Mouse (Mus musculus) right cerebral cortex, postnatal 36 days (tissue): ENCODE data around the gene Tapt1.
A peak's percentile ranks its signal among the peaks of the same experiment; 100 is the strongest.
"Not testable (repeated sequence)": the region's sequence is repeated elsewhere in the genome, so short reads cannot be mapped to it uniquely, and the experiment has no call there.

Experiments used
- DNase-seq, 2 experiments: peaks; one replicate each; pipeline ENCODE4 v3.0.0; 2022; ENCODE audit warnings: low spot score in 2 of 2, mixed read lengths in 1 of 2

Tapt1 gene

DNA sequence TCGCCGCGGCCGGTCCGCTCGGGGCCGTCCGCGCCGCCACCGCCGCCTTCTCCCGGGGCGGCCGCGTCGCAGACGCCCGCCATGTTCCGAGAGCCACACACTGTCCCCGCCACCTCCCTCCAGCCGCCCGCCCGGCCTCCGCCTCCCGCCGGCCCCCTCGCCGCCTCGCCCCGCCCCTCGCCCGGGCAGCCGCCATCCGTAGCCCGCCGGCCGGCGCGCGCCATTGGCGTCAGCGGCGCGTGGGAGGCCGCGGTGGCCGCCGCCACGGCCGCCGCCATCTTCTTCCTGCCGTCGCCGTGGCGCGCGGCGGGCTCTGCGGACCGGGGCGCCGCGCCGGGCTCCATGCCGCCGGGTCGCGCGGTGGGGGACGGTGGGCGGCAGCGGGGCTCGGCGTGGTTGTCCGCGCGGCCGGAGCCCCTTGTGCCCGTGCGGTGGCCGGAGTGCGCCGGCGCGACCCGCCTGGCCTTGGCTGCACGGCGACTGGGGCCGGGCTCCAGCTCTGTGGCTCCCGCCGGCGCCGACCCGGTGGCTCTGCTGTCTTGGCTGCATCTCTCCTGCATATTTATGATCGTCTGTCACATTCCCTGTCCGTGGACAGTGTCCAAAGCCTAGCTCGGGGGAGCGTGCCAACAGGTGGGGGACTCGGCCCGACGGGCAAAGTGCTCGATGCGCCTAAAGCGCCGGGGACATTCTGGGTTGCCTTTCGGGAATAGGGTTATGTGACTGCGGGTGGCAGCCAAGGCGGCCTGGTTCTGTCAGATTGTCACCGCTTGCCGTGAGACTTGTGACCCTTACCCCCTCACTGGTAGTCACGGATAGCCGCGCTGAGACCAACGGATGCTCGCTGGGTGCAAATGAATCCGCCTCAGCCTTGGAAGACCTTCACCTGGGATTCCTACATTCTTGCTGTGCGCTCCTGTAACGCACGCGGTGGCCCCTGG is at the start of gene Tapt1:
Gene Tapt1 (minus strand): TSS at position 106 of the 941 bp plus-strand sequence.
- DNase-seq, result peak; percentile 75 to 77

DNA sequence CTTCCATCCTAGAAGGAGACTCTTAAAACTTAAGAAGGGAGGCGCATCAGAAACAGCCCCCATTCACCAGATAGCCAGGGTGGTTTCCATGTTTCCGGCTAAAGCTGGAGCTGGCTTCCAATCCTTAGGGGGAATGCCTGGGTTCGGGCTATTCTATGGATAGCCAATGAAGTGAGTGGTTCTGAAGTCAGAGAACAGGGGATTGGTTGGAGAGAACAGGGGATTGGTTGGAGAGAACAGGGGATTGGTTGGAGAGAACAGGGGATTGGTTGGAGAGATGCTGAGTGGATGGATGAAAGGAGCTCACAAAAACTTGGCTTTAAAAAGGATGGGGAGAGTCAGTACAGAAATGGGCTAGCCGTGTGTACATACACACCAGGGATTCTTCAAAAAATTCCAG is 45.1 kb upstream of the Tapt1 start:
- no peak for DNase-seq

DNA sequence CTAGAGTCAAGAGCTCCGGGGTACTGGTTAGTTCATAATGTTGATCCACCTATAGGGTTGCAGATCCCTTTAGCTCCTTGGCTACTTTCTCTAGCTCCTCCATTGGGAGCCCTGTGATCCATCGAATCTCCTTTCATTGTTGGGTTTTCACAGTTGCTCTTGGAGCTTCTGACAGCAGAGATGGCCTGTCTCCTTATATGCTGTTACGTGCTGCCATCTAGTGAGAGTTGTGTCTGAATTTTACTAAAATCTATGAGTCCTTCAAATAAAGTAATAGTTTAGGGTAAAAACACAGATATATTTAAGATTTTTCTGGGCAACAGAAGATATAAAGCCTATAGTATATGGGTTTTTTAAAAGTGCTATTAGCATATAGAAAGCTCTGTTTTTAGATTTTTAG is 42.1 kb upstream of the Tapt1 start:
- DNase-seq, result not testable (repeated sequence)

DNA sequence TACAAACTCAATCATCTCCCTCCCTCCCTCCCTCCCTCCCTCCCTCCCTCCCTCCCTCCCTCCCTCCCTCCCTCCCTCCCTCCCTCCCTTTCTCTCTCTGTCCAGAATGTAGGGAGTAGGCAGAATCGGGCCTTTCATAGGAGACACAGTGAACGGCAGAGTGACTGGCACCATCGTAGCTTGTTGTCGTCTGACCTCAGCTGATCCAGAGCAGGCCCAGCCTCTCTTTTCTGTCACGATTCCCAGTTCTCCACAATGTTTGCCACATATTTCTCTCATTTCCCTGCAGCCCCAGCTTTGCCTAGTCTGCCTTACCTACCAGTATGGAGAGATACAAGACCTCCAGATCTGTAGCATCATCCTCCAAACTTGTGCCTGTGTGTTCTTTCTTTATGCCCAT is 35.3 kb upstream of the Tapt1 start:
- no peak for DNase-seq

DNA sequence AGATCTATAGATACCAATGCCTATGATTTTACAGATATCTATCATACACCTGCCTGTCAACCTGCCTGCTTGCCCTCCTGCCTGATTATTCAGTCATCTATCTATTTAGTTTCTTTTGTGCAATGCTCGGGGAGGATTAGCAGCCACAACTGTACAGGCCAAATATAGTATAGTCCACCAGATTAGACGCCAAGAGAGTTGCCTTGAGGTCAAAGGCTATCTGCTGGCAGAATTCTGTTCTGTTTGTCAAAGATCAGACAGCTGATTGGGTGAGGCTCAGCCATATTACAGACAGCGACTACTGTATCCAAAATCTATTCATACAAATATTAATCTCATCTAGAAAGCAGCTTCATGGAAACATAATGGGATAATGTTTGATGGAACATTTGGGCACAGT is 34.7 kb upstream of the Tapt1 start:
- DNase-seq, result no peak

DNA sequence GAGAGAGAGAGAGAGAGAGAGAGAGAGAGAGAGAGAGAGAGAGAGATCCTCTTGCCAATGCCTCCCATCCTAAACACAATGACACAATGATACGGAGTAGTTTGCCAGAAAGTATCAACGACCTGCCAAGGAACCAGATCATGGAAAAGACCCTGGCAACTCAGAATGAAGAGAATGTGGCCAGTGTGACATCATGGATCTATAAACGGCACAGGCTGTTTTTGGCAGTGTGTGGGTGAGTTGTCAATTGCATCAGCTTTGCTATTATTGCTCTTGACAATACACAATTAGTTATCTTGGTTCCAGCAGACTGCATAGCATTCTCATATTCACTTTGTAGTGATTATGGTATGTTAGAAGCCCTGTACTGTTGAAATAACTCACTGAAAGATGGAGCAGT is 33.3 kb upstream of the Tapt1 start:
- DNase-seq, result no peak

DNA sequence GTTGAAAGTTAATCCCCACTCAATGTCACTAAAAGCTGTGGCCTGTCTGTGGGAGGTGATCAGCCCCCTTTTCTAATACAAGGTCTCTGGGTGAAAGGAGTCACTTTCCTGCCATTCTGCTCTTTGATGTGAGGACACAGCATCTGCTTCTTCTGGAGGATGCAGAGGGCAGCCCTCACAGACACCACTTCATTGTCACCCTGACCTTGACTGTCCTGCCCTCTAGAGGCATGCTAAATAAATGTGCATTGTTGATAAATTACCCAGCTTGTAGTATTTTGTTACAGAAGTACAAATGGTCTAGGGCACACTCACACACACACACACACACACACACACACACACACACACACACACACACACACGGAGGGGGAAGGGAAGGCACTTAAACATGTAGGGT is 31.7 kb upstream of the Tapt1 start:
- no peak for DNase-seq

DNA sequence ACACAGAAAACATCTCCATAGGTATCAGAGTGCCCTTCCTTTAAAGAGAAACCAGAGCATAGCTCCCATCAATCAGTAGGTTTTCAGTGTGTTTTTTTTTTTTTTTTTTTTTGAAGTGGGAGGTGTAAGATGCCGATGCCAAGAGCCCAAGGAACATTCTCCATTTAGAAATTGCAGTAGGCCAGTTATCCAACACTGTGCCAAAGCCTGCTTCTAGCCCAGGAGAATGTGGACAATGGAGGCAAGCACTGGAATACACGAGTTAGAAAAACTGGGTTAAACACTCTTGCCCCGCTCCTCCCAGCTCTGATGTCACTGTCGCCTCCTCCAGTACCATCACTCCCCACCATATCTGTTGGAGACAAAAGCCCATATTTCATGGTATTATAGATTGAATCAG is 31.0 kb upstream of the Tapt1 start:
- peak in 1 of 2 experiments; percentile 56 for DNase-seq

DNA sequence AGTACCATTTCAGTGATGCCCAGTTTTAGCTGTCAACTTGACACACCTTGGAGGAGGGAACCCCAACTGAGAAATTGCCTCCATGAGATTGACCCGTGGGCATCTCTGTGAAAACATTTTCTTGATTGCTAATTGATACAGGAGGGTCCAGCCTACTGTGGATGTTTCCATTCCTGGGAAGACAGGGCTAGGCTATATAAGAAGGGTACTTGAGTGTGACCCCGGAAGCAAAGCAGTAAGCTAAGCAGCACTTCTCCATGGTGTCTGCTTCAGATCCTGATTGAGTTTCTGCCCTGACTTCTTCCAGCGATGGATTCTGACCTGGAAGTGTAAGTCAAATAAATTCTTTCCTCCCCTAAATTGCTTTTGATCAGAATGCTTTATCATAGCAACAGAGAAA is 30.1 kb upstream of the Tapt1 start:
- no peak for DNase-seq

DNA sequence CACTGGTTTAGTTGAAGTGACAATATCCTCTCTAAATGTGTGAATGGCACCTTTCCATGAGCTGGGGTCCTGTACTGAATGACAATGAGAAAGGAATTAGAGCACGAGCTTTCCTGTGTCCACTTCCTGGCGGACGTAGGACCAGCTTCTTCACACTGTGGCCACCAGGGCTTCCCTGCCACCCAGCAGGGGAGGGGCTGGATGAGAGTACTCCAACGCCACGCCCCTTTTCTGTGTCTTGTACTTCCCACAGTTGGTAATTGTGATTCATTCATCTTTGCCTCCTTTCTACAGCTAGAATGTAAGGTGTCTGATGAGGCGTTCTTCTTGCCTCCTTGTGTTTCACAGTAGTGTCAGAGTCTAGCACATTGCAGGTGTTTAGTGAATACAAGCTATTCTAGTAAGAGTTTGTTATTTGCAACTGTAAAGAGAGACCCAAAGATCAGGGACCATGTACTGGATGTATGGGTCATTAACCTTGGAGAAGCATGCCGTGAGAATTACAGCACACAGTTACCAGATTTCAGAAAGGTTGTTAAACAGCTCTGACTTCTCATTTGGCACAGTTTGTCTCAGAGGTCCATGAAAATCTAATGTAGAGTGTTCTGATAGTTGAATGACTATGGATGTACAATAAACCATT is 29.5 kb upstream of the Tapt1 start:
- DNase-seq, result no peak

DNA sequence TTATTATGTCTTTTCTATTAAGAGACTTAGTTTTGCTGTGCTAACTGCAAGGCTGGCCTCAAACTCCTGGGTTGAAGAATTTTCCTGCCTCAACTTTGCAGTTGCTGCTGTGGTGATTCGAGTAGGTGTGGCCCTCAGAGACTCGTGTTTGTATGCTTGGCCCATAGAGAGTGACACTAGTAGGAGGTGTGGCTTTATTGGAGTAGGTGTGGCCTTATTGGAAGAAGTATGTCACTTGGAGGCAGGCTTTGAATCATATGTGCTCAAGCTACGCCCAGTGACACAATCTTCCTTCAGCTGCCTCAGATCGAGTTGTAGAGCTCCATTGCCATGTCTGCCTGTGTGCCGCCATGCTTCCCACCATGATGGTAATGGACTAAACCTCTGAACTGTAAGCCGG is 27.0 kb upstream of the Tapt1 start:
- no peak for DNase-seq

DNA sequence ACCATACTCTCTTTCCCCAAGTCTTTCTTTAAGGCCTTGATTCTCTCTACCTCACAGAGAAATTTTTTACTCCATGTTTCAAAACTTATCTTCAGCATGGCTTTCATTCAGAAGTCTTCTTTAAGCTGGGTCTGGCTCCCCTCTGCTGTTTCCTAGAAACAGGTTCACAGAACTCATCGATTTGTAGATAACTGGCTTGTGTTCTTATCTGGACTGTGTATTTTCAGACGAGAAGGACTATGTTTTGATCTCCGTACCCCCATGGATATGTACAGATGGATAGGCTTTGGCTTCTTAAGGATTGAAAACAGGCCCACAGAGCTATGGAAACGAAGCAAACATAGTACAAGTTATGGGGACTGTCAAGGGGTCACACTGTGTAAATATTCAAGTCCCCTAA is 26.0 kb upstream of the Tapt1 start:
- no peak for DNase-seq

DNA sequence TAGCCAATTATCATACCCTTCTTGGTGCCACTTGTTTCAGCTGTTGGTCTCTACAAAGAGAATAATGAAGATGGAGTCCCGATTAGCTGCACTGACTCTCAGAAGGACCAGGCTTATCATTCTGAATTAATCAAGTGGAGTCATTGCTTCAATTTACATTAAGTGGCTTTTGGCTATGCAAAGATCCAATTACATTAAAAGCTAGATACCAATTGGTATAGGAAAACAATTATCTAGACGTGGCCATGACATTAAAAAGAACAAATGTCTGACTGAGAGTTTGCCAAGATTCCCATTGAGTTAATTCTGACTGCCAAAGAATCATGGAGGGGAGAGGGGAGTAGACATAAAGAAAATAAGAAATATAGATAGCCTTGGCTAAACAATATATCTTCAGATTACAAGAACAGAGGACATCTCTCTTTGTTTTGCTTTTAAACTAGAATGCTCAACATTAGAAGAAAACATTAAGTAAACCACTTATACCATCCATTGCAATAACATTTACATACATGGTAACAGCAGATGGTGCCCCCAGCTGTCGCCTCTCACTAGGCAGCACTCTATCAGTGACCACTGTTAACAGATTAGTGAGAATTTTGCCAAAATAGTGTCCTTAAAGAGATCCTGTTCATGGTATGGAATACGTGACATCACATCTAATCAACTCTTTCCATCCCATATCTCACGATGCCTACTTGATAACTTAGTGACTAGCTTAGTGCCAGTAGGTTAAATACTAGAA is 24.0 kb upstream of the Tapt1 start:
- no peak for DNase-seq

DNA sequence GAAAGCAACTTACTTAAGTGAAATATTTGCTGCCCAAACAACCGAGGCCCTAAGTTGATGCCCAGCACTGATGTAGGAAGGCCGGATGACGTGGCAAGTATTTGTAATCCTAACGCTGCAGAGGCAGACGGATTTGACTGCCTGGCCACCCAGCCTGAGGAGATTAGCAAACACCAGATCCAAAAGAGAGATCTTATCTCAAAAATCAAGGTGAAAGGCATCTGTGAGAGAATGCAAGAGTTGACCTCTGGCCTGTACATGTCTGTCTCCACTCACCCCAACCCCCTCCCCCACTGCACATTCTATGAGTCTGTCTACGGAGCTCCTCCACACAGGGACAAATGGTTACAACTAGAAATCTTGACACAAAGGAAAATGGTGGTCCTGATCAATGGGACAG is 22.9 kb upstream of the Tapt1 start:
- no peak for DNase-seq

DNA sequence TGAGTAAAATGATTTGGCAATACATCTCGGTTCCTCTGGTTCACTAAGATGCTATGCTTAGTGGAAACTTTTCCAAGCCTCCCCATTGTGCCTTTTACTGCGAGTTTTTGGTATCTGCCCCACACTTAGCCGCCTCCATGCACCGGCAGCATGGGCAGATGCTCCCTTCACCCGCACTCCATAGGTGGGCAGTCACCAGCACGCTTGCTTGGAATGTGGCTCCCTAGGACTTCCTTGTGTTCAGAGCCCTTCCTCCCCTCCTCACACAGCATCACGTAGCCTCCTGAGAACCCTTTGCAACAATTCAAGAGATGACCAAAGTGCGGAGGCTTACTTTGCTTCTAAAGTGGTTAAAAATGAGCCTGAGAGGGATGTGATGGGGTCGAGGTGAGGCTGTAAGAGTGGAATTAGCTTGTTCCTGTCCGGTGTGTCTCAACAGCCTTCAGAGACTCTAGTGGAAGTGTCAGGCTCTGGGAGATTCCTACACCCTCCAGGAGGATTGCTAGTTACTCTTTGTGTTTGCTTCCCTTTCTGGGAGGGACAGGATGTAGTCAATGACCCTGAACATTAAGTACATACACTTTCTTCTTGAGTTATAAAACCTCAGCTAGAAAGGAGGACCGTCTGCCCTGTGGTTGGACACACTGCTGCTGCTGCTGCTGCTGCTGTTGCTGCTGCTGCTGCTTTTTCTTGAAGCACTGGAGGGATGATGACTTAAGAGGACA is 20.2 kb upstream of the Tapt1 start:
- no peak for DNase-seq

DNA sequence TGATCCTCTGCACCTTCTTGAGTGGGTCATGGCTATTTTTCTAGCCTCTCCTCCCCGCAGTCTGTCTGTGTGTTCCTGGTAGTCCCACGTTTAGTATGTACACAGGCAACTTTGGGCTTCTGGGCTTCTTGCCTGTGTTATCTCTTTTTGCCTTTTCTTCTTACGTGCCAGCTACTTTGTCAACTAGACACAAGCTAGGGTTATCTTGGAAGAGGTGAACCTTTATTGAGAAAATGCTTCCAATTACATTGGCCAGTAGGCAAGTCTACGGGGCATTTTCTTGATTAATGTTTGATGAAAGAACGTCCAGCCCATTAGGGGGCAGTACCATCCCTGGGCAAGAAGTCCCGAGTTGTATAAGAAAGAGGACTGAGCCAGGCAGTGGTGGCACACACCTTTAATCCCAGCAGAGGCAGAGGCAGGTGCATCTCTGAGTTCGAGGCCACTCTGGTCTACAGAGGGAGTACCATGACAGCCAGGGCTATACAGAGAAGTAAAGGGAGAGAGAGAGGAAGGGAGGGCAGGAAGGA is 18.5 kb upstream of the Tapt1 start:
- DNase-seq, result no peak

DNA sequence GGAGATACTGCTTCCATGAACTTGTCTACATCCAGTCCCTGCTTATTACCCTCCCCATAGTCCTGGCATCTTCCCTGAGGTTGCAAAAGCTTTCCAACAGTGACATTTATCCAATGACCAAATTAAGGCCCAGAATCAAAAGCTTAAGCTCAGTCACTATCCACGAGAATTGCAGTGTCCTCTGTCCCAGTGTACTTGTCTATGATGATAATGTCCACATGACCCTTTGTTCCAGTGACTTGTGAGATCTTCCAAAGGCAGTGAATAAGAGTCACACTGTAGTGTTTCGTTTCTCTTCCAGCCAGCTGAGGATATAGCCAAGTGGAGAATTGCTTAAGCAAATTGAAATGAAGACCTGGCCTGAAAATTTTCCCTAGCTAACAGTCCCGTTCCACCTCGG is 16.4 kb upstream of the Tapt1 start:
- no peak for DNase-seq

DNA sequence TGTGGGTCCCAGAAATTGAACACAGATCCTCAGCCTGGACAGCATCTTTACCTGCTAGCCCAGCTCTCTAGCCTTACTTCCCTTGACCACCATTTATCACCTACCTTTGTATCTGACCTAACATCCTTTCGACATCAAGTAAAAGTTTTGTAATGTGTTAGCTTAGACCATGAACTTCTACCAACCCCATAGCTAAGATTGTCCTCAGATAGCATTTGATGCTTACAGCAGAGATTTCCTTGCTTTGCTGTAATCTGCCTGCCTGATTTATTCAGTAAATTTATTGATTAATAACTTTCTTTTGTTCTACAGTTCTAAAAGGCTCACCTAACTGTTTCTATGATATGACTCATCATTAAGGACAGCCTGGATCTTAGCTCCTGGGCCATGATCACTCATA is 15.3 kb upstream of the Tapt1 start:
- DNase-seq, result no peak

DNA sequence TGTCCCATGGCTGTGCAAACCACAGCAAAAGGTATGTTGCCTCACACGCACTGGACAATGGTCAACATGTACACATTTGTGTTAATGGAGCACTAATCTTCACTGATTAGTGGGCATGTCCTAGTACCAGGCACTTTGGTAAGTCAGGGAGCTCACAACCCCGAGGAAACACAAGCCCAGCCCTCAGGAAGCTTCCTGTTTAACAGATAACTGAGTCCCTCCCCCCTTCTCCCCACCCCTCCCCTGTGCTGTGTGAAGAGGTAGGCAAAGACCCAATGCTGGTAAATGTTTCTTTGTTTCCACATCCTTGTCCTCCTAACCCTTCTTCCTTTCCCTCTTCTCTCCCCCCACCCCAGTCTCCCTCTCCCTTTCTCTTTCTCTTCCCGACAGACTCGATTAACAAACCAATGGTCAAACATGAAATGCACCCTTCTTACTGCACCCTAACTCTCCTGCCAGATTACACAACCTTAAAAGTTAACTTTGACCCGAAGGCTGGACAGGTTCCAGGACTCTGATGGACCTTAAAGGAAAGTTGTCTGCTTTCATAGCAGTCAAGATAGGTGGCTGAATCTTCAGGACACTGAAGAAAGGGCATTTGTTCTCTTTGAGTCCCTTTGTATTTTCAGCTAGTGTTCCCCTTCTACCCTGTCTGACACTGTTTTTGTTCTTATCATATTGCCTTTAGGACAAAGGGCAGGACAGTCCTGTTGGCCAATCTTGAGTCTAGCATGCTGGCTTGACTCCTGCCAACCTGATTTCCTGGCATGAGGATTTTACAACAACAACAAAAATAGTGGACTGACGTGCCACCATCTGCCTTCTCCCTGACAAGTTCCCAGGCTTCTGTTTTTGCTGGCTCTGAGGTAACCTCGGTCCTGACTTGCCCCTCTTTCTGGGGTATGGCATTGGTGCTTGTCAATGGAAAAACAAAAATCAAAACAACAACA is 13.0 kb upstream of the Tapt1 start:
- DNase-seq, result no peak

DNA sequence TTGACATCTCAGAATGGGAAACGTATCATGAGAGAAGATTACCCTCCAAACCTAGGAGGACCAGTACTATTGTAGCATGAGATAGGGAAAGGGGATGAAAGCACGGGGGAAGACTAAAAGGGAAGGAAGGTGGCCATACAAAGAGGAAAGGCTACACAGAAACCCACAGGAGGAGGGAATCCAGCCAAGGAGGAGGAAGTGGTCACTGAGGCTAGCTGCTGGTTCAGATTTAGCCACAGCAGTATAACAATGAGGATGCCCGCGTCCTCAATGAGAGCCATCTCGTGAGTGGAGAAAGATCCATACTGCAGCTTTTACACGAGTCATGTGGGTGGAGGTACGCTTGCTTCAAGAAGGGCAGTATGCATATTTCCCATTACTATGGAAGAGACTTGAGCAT is 11.8 kb upstream of the Tapt1 start:
- no peak for DNase-seq

DNA sequence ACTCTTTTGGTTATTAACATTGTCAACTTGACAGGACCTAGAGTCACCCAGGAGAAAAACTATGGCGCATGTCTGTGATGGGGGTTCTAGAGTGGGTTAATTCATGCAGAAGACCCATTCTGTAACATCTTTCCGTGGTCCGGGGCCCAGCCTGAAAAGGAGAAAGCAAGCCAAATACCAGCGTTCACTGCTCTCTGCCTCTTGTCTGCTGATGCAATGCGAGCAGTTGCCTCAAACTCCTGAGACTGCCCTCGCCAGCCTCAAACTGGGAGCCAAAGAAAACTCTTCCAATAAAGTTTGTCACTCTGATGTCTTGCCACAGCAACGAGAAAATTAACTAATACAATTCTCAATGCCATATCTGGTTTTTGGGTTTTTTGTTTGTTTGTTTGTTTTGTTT is 8.2 kb upstream of the Tapt1 start:
- no peak for DNase-seq
